Mouse (Mus musculus): Measurements from ENCODE around the gene Clcc1.

DNA sequence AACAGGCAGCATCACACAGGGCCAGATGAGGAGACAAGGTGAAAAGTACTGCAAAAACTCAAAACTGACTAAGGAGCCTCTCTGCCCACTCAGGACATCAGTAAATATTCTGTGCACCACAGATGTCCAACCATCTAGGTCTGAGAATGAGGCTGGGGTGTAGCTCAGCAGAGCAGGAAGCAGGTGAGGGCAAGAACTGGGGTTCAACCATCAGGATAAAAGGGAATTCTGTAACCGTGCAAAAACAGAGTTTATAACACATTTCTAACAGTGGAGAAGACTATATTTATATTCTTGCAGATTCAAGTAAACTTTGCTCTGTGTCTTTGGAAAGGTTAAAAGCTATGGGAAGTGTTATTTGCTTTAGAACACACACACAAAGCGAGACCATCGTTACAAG lies 66.0 kb downstream of the Clcc1 start:
- TF ChIP-seq EP300 (IDR thresholded peaks at IDR 0.05; ENCODE audit: insufficient read depth, low read depth, low read length) (no peak), POLR2A (IDR thresholded peaks at IDR 0.05; ENCODE audit: insufficient read depth, low read length) (no peak), CTCF (IDR thresholded peaks at IDR 0.05; ENCODE audit: low read depth, low read length) (no peak)
